Mouse (Mus musculus) liver, embryonic 11.5 days (tissue): ENCODE results near the gene Tor4a. TPM values are rescaled to one million over a fixed set of nuclear protein-coding genes. Genes with fewer than 3 reads are reported as not detected.

Source experiments
- ATAC-seq: fragments of 200-750 bp; cut with Nextera tagmentation; replicated peaks from 2 replicates; pipeline ENCODE4 v1.8.0; 2017; ENCODE audit warnings: moderate number of reproducible peaks, mild to moderate bottlenecking, moderate TSS enrichment, moderate library complexity; ENCODE audit not compliant: low FRiP score
- DNase-seq: peaks from one replicate; pipeline ENCODE4 v3.0.0-alpha.2; 2017; ENCODE audit warnings: low spot score
- H3K27ac ChIP-seq: fragments of 300-500 bp; sonication (generic); 2 replicates; pipeline ENCODE4 v1.5.1; 2014; ENCODE audit warnings: mild to moderate bottlenecking, low read depth, low read length, control low read depth
- H3K27me3 ChIP-seq: fragments of 300-500 bp; sonication (generic); replicated peaks from 2 replicates; pipeline ENCODE4 v1.6.1; 2014; ENCODE audit warnings: low read length, mixed read lengths; ENCODE audit not compliant: control insufficient read depth, insufficient read depth
- H3K36me3 ChIP-seq: fragments of 300-500 bp; sonication (generic); 2 replicates; pipeline ENCODE4 v1.6.1; 2014; ENCODE audit warnings: mild to moderate bottlenecking, low read length, moderate library complexity, mixed read lengths; ENCODE audit not compliant: control insufficient read depth, insufficient read depth
- H3K4me1 ChIP-seq: fragments of 300-500 bp; sonication (generic); replicated peaks from 2 replicates; pipeline ENCODE4 v1.6.1; 2014; ENCODE audit warnings: low read length, mixed read lengths; ENCODE audit not compliant: control insufficient read depth, insufficient read depth
- H3K4me2 ChIP-seq: fragments of 300-500 bp; sonication (generic); 2 replicates; pipeline ENCODE4 v1.6.1; 2014; ENCODE audit warnings: mild to moderate bottlenecking, control low read depth, moderate library complexity
- H3K4me3 ChIP-seq: fragments of 300-500 bp; sonication (generic); 2 replicates; pipeline ENCODE4 v1.5.1; 2014; ENCODE audit warnings: low read depth, low read length, control low read depth
- H3K9ac ChIP-seq: fragments of 300-500 bp; sonication (generic); 2 replicates; pipeline ENCODE4 v1.6.1; 2014; ENCODE audit warnings: low read depth, low read length, control low read depth
- H3K9me3 ChIP-seq: fragments of 300-500 bp; sonication (generic); 2 replicates; pipeline ENCODE4 v1.6.1; 2016; ENCODE audit warnings: low read length, inconsistent platforms, mixed read lengths; ENCODE audit not compliant: control insufficient read depth
- WGBS: fragments of 180-500 bp; shearing (Covaris S2); extraction: QIAGEN DNeasy Blood & Tissue Kit; methylation state at CpG from one replicate; pipeline ENCODE4 v1.1.7; 2014; 5-methylcytosine and 5-hydroxymethylcytosine counted together
- polyA plus RNA-seq: library from polyadenylated mRNA; unstranded; fragments of >200 nt; fragmentation: Nextera tagmentation; extraction: Ambion mirVana; gene quantifications from 2 replicates; pipeline ENCODE4 v1.2.1, GENCODE M21; 2014

Gene Tor4a
- 12.1 and 13.1 TPM in 2 replicates for polyA plus RNA-seq

GRCm38 (mm10) chr2:25196172-25196954, at the start of gene Tor4a:
Gene Tor4a (minus strand): TSS chr2:25196886.
- Histone ChIP-seq H3K9me3 (no peaks in the 10 kb centered on the region), H3K27ac (peak within 1 kb of the TSS; percentile 92), H3K4me3 (peak within 1 kb of the TSS; percentile 62), H3K27me3 (no peaks in the 10 kb centered on the region; the same call in 1 of the 2 replicates), H3K9ac (peak within 1 kb of the TSS; percentile 75), H3K4me1 (peaks cover 40% of the 10 kb centered on the region), H3K4me2 (peak within 1 kb of the TSS; percentile 84), H3K36me3 (peaks cover 24% of the 10 kb centered on the region)
- peak; percentile 78 for ATAC-seq
- WGBS = 4% methylated on average over 8 of the region's 8 CpGs
- peak; percentile 73 for DNase-seq

DNA sequence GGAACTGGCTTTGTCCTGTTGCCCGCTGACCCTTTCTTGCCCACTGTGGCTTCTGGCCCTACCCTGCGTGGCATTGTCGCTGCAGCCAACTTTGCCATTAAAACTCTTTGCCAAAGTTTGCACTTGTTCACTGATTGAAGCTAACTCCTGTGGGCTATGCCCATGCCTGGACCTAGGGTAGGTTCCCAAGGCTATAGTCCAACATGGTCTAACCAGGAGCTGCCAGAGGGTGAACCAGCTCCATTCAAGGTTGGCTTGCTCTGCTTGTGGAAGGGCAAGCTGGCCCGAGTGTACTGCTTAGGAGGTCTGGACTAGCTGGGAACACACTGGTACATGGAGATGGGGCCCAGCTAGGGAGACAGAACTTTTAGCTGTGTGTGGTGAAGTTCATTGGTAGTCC, 47.5 kb upstream of the Tor4a start:
- Histone ChIP-seq H3K27me3 (peaks cover 23% of the 10 kb centered on the region), H3K27ac (no peak overlapping the region), H3K9ac (no peak overlapping the region), H3K36me3 (peaks cover 15% of the 10 kb centered on the region), H3K4me1 (peaks cover 18% of the 10 kb centered on the region), H3K4me2 (no peak overlapping the region), H3K4me3 (no peak overlapping the region), H3K9me3 (no peaks in the 10 kb centered on the region)
- WGBS = 81% methylated on average over 4 of the region's 4 CpGs
- DNase-seq = no peak
- ATAC-seq = no peak

DNA sequence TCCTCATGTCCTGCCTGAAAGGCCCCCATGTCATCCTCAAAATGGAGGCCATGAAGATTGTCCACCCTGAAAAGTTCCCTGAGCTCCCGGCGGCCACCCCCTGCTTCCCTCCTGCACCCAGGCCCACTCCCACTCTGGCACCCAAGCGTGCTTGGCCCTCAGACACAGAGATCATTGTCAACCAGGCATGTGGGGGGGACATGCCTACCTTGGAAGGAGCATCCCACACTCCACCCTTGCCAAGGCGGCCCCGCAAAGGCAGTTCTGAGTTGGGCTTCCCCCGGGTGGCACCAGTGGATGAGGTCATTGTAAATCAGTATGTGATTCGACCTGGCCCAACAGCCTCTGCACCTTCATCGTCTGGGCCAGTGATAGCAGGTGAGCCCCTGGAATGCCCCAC, 46.7 kb upstream of the Tor4a start:
- Histone ChIP-seq H3K4me2 (no peak overlapping the region), H3K9ac (no peak overlapping the region), H3K36me3 (peaks cover 12% of the 10 kb centered on the region), H3K4me3 (no peak overlapping the region), H3K27ac (no peak overlapping the region), H3K9me3 (no peaks in the 10 kb centered on the region), H3K4me1 (peaks cover 18% of the 10 kb centered on the region), H3K27me3 (peaks cover 23% of the 10 kb centered on the region)
- DNase-seq = no peak
- ATAC-seq = no peak
- WGBS = 79% methylated on average over 8 of the region's 8 CpGs

- H3K4me1 ChIP-seq = peaks cover 18% of the 10 kb centered on the region
- peak within 1 kb of the TSS; percentile 57; the same call in 1 of the 2 replicates for H3K27ac ChIP-seq
- 0% methylated on average over 58 of the region's 59 CpGs for WGBS
- H3K4me3 ChIP-seq = peak within 1 kb of the TSS; percentile 49
- H3K4me2 ChIP-seq = peak within 1 kb of the TSS; percentile 78
- no peak for ATAC-seq
- H3K9ac ChIP-seq = peak within 1 kb of the TSS; percentile 51
- no peak for DNase-seq
- no peaks in the 10 kb centered on the region for H3K9me3 ChIP-seq
- H3K27me3 ChIP-seq = peaks cover 23% of the 10 kb centered on the region
- H3K36me3 ChIP-seq = peaks cover 6% of the 10 kb centered on the region; the same call in 1 of the 2 replicates
Observed at GRCm38 (mm10) chr2:25242101-25242506, 45.4 kb upstream of the Tor4a start, which contains the start of the genes Rnf208 and Cysrt1. Gene Rnf208 (plus strand): TSS chr2:25242255. Gene Cysrt1 (minus strand): TSS chr2:25242452.

- H3K36me3 ChIP-seq = peaks cover 4% of the 10 kb centered on the region; the same call in 1 of the 2 replicates
- no peak overlapping the region for H3K27ac ChIP-seq
- 0 out of 2 replicates have a peak overlapping the region, but pooled peaks have one; percentile 23 for H3K9ac ChIP-seq
- peak overlapping the region; percentile 49 for H3K4me3 ChIP-seq
- H3K27me3 ChIP-seq = peaks cover 23% of the 10 kb centered on the region
- H3K4me2 ChIP-seq = peak overlapping the region; percentile 78
- 21% methylated on average over 6 of the region's 6 CpGs for WGBS
- peaks cover 23% of the 10 kb centered on the region for H3K4me1 ChIP-seq
- DNase-seq (no peak), ATAC-seq (peak; percentile 14)
- H3K9me3 ChIP-seq = no peaks in the 10 kb centered on the region
Observed at GRCm38 (mm10) chr2:25241438-25241775, 44.7 kb upstream of the Tor4a start.

DNA sequence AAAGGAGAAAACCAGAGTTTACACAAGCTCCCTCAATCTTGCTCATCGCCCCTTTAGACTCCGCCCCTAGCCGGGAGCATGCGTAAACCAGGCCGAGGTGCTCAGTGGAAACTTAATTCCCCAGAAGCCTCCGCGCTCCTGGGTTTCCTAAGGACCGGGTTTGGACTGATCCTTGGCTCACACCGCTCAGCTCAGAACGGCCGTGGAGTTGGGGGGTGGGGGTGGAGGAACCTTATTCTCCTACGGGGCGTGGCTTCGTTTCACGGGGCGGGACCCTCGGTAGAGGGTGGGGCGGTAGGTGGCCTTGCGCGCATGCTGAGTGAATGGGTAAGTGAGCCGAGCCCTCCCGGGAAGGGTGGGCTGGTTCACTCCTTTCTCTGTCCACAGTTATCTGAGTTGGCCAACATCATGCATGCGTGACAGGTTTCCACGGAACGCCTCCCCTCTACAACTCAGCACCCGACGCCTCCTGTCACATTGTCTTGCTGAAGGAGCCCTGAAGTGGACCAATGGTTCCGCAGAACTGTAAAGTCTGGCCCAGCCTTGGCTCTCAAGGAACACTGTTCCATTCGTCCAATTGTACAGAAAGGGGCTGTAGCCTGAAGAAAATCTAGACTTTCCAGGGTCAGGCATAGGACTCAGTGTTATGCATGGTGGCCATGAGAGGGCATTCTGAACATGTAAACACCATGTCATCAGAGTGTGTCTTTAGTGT, 44.2 kb upstream of the Tor4a start:
- peak; percentile 81 for DNase-seq
- Histone ChIP-seq H3K27me3 (peaks cover 23% of the 10 kb centered on the region), H3K27ac (peak overlapping the region; percentile 57), H3K4me2 (peak overlapping the region; percentile 78), H3K4me1 (peaks cover 28% of the 10 kb centered on the region), H3K9me3 (no peaks in the 10 kb centered on the region), H3K9ac (peak overlapping the region; percentile 51), H3K36me3 (no peaks in the 10 kb centered on the region), H3K4me3 (peak overlapping the region; percentile 49)
- 2% methylated on average over 29 of the region's 29 CpGs for WGBS
- peak; percentile 86 for ATAC-seq

DNA sequence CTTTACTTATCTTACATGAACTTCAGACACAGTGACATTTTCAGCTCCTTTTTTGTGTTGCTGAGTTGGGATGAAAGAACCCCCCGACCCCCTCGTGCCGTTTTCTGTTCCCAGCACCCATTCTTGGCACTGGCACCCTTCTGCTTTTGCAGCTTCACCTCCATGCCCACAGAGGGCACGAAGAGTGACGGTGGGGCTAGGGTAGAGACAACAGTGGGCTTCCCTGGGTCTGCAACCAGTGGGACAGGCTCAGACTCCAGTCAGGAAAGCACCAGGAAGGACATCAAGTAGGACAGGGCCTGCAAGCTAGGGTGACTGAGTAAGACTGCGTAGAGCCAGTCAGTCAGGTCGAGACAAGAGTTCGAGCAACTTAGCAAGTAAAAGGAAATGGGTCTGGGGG, 43.6 kb upstream of the Tor4a start:
- Histone ChIP-seq H3K27me3 (peaks cover 23% of the 10 kb centered on the region), H3K9me3 (no peaks in the 10 kb centered on the region), H3K27ac (peak overlapping the region; percentile 57), H3K4me1 (peaks cover 28% of the 10 kb centered on the region), H3K4me2 (peak overlapping the region; percentile 78), H3K9ac (peak overlapping the region; percentile 51), H3K4me3 (peak overlapping the region; percentile 49), H3K36me3 (no peaks in the 10 kb centered on the region)
- no peak for DNase-seq
- 56% methylated on average over 8 of the region's 8 CpGs for WGBS
- no peak for ATAC-seq

GRCm38 (mm10) chr2:25239766-25240165, 43.1 kb upstream of the Tor4a start:
- Histone ChIP-seq H3K36me3 (no peaks in the 10 kb centered on the region), H3K4me1 (peaks cover 28% of the 10 kb centered on the region), H3K27me3 (peaks cover 23% of the 10 kb centered on the region), H3K9ac (no peak overlapping the region), H3K27ac (no peak overlapping the region), H3K9me3 (no peaks in the 10 kb centered on the region), H3K4me2 (no peak overlapping the region), H3K4me3 (no peak overlapping the region)
- DNase-seq = no peak
- WGBS = 81% methylated on average over 3 of the region's 3 CpGs
- no peak for ATAC-seq
